Mouse (Mus musculus): ENCODE results near the gene Olfr1176. TPM values are rescaled to one million over a fixed set of nuclear protein-coding genes. Genes with fewer than 3 reads are reported as not detected.

Gene Olfr1176
- not detected for total RNA-seq (2021)
- long read RNA-seq, experiment 1: 0 reads
- long read RNA-seq, experiment 2: 0 reads

- intact Hi-C loops (cut with DNase I): no loop called here
- no peak for DNase-seq
These were observed at the start of gene Olfr1176 for GRCm38 (mm10) chr2:88336421-88336820. Gene Olfr1176, plus strand, starts transcription at chr2:88336721.

GRCm38 (mm10) chr2:88315035-88315434 is 21.5 kb upstream of the Olfr1176 start, which contains the start of gene Olfr1174-ps:
Gene Olfr1174-ps, minus strand, starts transcription at chr2:88315135.
- intact Hi-C loops (cut with DNase I): no loop called here
- DNase-seq: no peak

- intact Hi-C loops (cut with DNase I): no loop called here
- no peak for DNase-seq
These were observed 9.4 kb upstream of the Olfr1176 start, which contains the start of gene Olfr1175-ps for GRCm38 (mm10) chr2:88327115-88327514. Gene Olfr1175-ps, minus strand, starts transcription at chr2:88327215.

GRCm38 (mm10) chr2:88346392-88346791 is 9.9 kb downstream of the Olfr1176 start, which contains the start of gene Olfr1177-ps:
Gene Olfr1177-ps, minus strand, starts transcription at chr2:88346492.
- DNase-seq: no peak
- intact Hi-C loops (cut with DNase I): no loop called here

GRCm38 (mm10) chr2:88356304-88356703 is 19.8 kb downstream of the Olfr1176 start:
- DNase-seq: no peak
- intact Hi-C loops (cut with DNase I): no loop called here

GRCm38 (mm10) chr2:88386762-88387161 is 50.2 kb downstream of the Olfr1176 start, which contains the start of gene Olfr1178:
Gene Olfr1178, plus strand, starts transcription at chr2:88387062.
- DNase-seq: no peak
- intact Hi-C loops (cut with DNase I): no loop called here

Other genes starting within 250 kb of the Olfr1176 start
- gene Olfr1164, start 242.8 kb upstream of the Olfr1176 start, total RNA-seq (2021): not detected
- not detected for gene Olfr1166, start 208.4 kb upstream of the Olfr1176 start, total RNA-seq (2021)
- gene Olfr1167, start 181.5 kb upstream of the Olfr1176 start, total RNA-seq (2021): not detected
- gene Olfr1168, start 154.8 kb upstream of the Olfr1176 start, total RNA-seq (2021): not detected
- not detected for gene Olfr1170, start 108.4 kb upstream of the Olfr1176 start, total RNA-seq (2021)
- not detected for gene Olfr1173, start 56.8 kb upstream of the Olfr1176 start, total RNA-seq (2021)
- gene Olfr1174-ps, start 21.6 kb upstream of the Olfr1176 start, total RNA-seq (2021): not detected
- not detected for gene Olfr1175-ps, start 9.5 kb upstream of the Olfr1176 start, total RNA-seq (2021)
- not detected for gene Olfr1177-ps, start 9.8 kb downstream of the Olfr1176 start, total RNA-seq (2021)
- gene Olfr1178, start 50.3 kb downstream of the Olfr1176 start, total RNA-seq (2021): not detected
- not detected for gene Olfr1179, start 69.7 kb downstream of the Olfr1176 start, total RNA-seq (2021)
- gene Olfr1180, start 82.4 kb downstream of the Olfr1176 start, total RNA-seq (2021): not detected
- not detected for gene Olfr1181, start 89.5 kb downstream of the Olfr1176 start, total RNA-seq (2021)
- gene Gm13757, start 112.4 kb downstream of the Olfr1176 start, total RNA-seq (2021): not detected
- gene Olfr1183, start 118.1 kb downstream of the Olfr1176 start, total RNA-seq (2021): not detected
- not detected for gene Olfr1184, start 146.9 kb downstream of the Olfr1176 start, total RNA-seq (2021)
- gene Olfr1185-ps1, start 156.6 kb downstream of the Olfr1176 start, total RNA-seq (2021): not detected
- not detected for gene Olfr1186, start 181.8 kb downstream of the Olfr1176 start, total RNA-seq (2021)
- not detected for gene Olfr1188, start 220.2 kb downstream of the Olfr1176 start, total RNA-seq (2021)
- gene Olfr1189, start 249.7 kb downstream of the Olfr1176 start, total RNA-seq (2021): not detected